30 mouse cellular contexts compared by ENCODE assay signal in genomic region chrX:167783526-167783925, GRCm38 (mm10).
"Had no signal": no experiment of that assay in that cellular context is flagged by ENCODE, and none has a peak within 500 bp of the region (broad histone marks: within the 10 kb centered on the region; RNA-seq: fewer than 3 reads in every experiment).

No protein-coding gene starts in this region.

- H3K9ac ChIP-seq: limb, embryonic 12.5 days; limb, embryonic 13.5 days; limb, embryonic 15.5 days; liver, embryonic 12.5 days; liver, embryonic 13.5 days; liver, embryonic 14.5 days; liver, embryonic 15.5 days; liver, postnatal 0 days; lung, embryonic 14.5 days; lung, embryonic 15.5 days; midbrain, embryonic 12.5 days; midbrain, embryonic 13.5 days; midbrain, embryonic 15.5 days had no signal

- H3K4me1 ChIP-seq: limb, embryonic 10.5 days; limb, embryonic 12.5 days; limb, embryonic 13.5 days; limb, embryonic 15.5 days; liver, embryonic 12.5 days; liver, embryonic 13.5 days; liver, embryonic 15.5 days; lung, embryonic 15.5 days; megakaryocyte, embryonic 14.5 days; midbrain, embryonic 10.5 days; midbrain, embryonic 12.5 days; midbrain, embryonic 13.5 days; midbrain, embryonic 15.5 days had no signal

- ATAC-seq: liver, embryonic 12.5 days; liver, postnatal 0 days; lung, postnatal 0 days; midbrain, embryonic 13.5 days; midbrain, embryonic 15.5 days; midbrain, embryonic 16.5 days had no signal

- H3K4me2 ChIP-seq: limb, embryonic 12.5 days; limb, embryonic 13.5 days; limb, embryonic 15.5 days; liver, embryonic 11.5 days; liver, embryonic 12.5 days; liver, embryonic 13.5 days; liver, embryonic 15.5 days; lung, embryonic 14.5 days; lung, embryonic 15.5 days; midbrain, embryonic 11.5 days; midbrain, embryonic 12.5 days; midbrain, embryonic 13.5 days; midbrain, embryonic 15.5 days had no signal

- H3K36me3 ChIP-seq: limb, embryonic 10.5 days; limb, embryonic 12.5 days; limb, embryonic 13.5 days; limb, embryonic 15.5 days; liver, embryonic 12.5 days; liver, embryonic 13.5 days; liver, embryonic 15.5 days; lung, embryonic 15.5 days; midbrain, embryonic 10.5 days; midbrain, embryonic 12.5 days; midbrain, embryonic 13.5 days; midbrain, embryonic 15.5 days had no signal

- H3K27ac ChIP-seq: limb, embryonic 10.5 days; limb, embryonic 12.5 days; limb, embryonic 13.5 days; limb, embryonic 15.5 days; liver, embryonic 12.5 days; liver, embryonic 13.5 days; liver, embryonic 14.5 days; liver, embryonic 15.5 days; lung, embryonic 15.5 days; macrophage; midbrain, embryonic 10.5 days; midbrain, embryonic 12.5 days; midbrain, embryonic 13.5 days; midbrain, embryonic 15.5 days had no signal

- DNase-seq: left cerebral cortex, postnatal 4 days; liver; liver, embryonic 13.5 days; liver, postnatal 0 days; lung, adult 18-20 months; lung, adult 2 months; lung, embryonic 14.5 days; lung, postnatal 10 days; lung, postnatal 14 days; lung, postnatal 36 days; lung, postnatal 4 days had no signal

- H3K27me3 ChIP-seq: liver, embryonic 12.5 days; liver, embryonic 13.5 days; liver, embryonic 15.5 days; megakaryocyte, embryonic 14.5 days had no signal

- H3K9me3 ChIP-seq: limb, embryonic 10.5 days; limb, embryonic 12.5 days; limb, embryonic 13.5 days; limb, embryonic 15.5 days; liver, embryonic 12.5 days; liver, embryonic 13.5 days; liver, embryonic 15.5 days; lung, embryonic 15.5 days; megakaryocyte, embryonic 14.5 days; midbrain, embryonic 10.5 days; midbrain, embryonic 12.5 days; midbrain, embryonic 13.5 days; midbrain, embryonic 15.5 days had no signal

- H3K4me3 ChIP-seq: limb, embryonic 10.5 days; limb, embryonic 12.5 days; limb, embryonic 13.5 days; limb, embryonic 15.5 days; liver, embryonic 12.5 days; liver, embryonic 13.5 days; liver, embryonic 15.5 days; lung, embryonic 15.5 days; megakaryocyte, embryonic 14.5 days; midbrain, embryonic 10.5 days; midbrain, embryonic 12.5 days; midbrain, embryonic 13.5 days; midbrain, embryonic 15.5 days; myocyte had no signal
